Mouse (Mus musculus): Measurements from ENCODE around the gene Vmn2r100. TPM values are rescaled to one million over a fixed set of nuclear protein-coding genes. Genes with fewer than 3 reads are reported as not detected.

The Vmn2r100 gene
- not detected in 2 replicates for polyA plus RNA-seq (2012; ENCODE audit: insufficient read depth, insufficient read length, low replicate concordance, missing spikeins)

DNA sequence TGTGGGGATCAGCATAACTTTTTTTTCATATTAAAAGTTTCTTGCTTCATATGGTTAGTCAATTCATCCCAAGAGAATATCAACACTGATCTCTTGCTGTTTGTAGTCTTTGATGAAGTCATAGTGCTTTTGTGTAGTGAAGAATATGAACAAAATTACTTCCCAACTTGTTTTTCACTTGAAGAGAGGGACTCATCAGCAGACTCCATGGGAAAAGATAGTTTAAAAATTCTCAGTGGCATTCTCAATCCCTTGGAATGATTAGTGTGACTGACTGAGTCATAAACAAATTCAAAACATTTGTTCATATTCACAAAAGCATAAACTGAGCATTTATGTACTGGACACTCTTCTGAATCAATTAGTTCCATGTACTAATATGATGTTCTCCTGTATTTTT, at the start of gene Vmn2r100:
Gene Vmn2r100, plus strand, starts transcription at position 301 of the 400 bp plus-strand sequence.
- no peak for TF ChIP-seq CTCF (IDR thresholded peaks at IDR 0.05; ENCODE audit: insufficient read depth, low read depth, low read length)
- no peak for TF ChIP-seq POLR2A (IDR thresholded peaks at IDR 0.05; ENCODE audit: insufficient read depth, low read depth, low read length)

DNA sequence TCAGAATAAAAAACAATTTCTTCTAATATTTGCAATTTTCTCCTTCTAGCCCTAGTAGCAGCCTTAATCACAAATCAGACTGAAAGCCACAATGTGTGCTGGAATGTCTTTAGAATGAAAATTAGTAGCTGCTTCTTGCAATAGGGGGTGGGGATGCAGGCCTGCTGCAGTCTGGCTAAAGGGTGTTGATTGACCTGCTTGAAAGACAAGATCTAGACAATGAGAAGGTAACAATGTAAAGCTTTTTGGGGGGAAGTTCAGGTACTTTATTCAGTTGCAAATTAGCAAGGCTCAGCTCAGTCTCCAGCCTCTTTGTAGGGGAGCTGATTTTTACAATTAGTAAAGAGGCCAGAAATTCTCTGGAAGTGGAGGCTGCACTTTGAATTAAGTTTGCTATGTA, 21.7 kb upstream of the Vmn2r100 start:
- TF ChIP-seq POLR2A (IDR thresholded peaks at IDR 0.05; ENCODE audit: insufficient read depth, low read depth, low read length): no peak
- no peak for TF ChIP-seq CTCF (IDR thresholded peaks at IDR 0.05; ENCODE audit: insufficient read depth, low read depth, low read length)
- no peak overlapping the region for H3K4me3 ChIP-seq (ENCODE audit: insufficient read depth, low read depth, low read length)
- no peak overlapping the region for H3K27ac ChIP-seq (ENCODE audit: insufficient read depth, low read depth, low read length)
- no peaks in the 10 kb centered on the region for H3K4me1 ChIP-seq (ENCODE audit: control insufficient read depth, insufficient read depth, low read length)

More for the DNA sequence above, at the start of gene Vmn2r100:
- Histone ChIP-seq H3K27ac (ENCODE audit: insufficient read depth, low read depth, low read length) (no peak within 1 kb of the TSS), H3K4me3 (ENCODE audit: insufficient read depth, low read depth, low read length) (no peak within 1 kb of the TSS), H3K4me1 (ENCODE audit: control insufficient read depth, insufficient read depth, low read length) (no peaks in the 10 kb centered on the region)

DNA sequence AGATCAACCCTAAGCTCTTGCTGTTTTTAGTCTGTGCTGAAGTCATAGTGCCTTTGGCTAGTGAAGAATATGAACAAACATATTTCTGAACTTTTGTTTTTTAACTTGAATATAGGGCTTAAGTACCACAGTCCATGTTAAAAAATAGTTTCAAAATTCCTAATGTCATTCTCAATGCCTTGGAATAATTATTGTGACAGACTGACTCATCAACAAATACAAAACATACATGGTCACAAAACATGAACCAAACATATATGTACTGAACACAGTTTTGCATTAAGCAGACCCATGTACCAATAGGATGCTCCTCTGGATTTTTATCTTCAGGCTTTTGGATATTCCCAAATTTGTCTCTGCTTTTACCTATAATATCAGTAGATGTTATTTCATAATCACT, 72.4 kb downstream of the Vmn2r100 start, which contains the start of gene Vmn2r101:
Gene Vmn2r101, plus strand, starts transcription at position 301 of the 400 bp plus-strand sequence.
- no peak for TF ChIP-seq CTCF (IDR thresholded peaks at IDR 0.05; ENCODE audit: insufficient read depth, low read depth, low read length)
- no peak for TF ChIP-seq POLR2A (IDR thresholded peaks at IDR 0.05; ENCODE audit: insufficient read depth, low read depth, low read length)
- no peak within 1 kb of the TSS for H3K27ac ChIP-seq (ENCODE audit: insufficient read depth, low read depth, low read length)
- H3K4me3 ChIP-seq (ENCODE audit: insufficient read depth, low read depth, low read length): no peak within 1 kb of the TSS
- no peaks in the 10 kb centered on the region for H3K4me1 ChIP-seq (ENCODE audit: control insufficient read depth, insufficient read depth, low read length)

Other genes starting within 250 kb of the Vmn2r100 start
- not detected in 2 replicates for gene Vmn2r99, start 142.8 kb upstream of the Vmn2r100 start, polyA plus RNA-seq (2012; ENCODE audit: insufficient read depth, insufficient read length, low replicate concordance, missing spikeins)
- not detected in 2 replicates for gene Vmn2r101, start 72.5 kb downstream of the Vmn2r100 start, polyA plus RNA-seq (2012; ENCODE audit: insufficient read depth, insufficient read length, low replicate concordance, missing spikeins)
- not detected in 2 replicates for gene Vmn2r102, start 155.6 kb downstream of the Vmn2r100 start, polyA plus RNA-seq (2012; ENCODE audit: insufficient read depth, insufficient read length, low replicate concordance, missing spikeins)

All from olfactory bulb, adult 2 months (tissue).